Mouse (Mus musculus): ENCODE measurements at regions not wholly inside any gene's neighbourhood (a gene's known extent, or its start where the extent isn't known, plus 50 kb on each side); places are given as distances from the start of the nearest gene placed in this dataset.

GRCm38 (mm10) chr17:52195804-52196203 is 362.7 kb upstream of the Satb1 start:
- DNase-seq (ENCODE audit: low spot score): no peak

GRCm38 (mm10) chr17:52191064-52191682 is 358.1 kb upstream of the Satb1 start:
- DNase-seq (ENCODE audit: low spot score): no peak

- no peak for DNase-seq (ENCODE audit: low spot score)
Measured at GRCm38 (mm10) chr17:52182706-52183105, 349.6 kb upstream of the Satb1 start.

DNA sequence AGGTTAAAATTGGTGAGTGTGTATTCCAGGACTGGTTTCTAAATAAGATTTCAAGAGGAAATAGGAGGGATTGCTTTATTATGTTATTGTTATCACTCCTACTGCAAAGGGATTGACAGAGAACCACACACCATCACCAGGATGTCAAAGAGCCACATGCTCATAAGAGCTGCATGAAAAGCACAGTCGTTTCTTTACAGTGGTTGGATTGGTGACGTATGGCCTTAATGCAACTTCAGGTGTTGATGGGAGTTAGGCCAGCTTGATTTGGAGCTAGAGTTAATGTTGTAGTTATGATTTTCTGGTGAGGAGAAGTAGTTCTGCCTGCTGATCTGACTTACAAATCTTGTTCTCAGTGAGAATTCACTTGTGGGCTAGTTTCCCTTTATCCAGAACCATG is 344.9 kb upstream of the Satb1 start:
- DNase-seq (ENCODE audit: low spot score): no peak

DNA sequence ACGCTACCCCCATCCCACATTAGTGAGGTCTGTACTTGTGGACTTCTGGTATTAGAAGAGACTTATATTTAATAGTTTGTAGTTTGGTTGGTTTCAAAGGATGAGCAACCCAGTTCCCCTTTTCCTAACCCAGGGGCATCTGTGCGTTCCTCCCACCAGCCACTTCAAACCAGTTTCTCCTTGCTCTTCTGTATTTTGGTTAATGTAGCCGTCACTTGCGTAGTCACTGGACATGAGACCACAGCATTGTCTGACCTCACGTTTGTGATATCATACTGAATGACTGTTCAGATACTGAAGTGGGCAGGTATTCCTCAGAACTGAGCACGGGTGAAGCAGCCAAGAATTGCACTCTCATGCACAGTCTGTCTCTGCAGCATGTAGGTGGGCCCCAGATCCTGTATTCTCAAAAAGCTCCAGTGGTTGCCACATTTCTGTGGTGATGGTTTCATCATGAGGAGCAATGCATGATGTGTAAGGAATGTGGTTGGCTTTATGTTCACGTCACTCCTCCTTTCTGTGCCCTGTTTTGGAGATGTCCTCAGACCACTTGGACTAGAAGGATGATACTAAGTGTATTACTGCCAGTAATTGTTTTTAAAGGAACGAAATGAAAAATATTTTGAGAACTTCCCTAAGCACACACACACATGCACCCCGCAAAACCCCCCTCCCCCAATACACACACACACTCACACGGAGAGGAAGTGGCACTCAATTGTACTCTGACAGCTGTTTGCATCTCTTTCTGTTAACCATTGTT is 335.2 kb upstream of the Satb1 start:
- DNase-seq (ENCODE audit: low spot score): no peak

- DNase-seq (ENCODE audit: low spot score): no peak
Measured at GRCm38 (mm10) chr17:52167658-52168057, 334.6 kb upstream of the Satb1 start.

GRCm38 (mm10) chr17:52165891-52166485 is 332.9 kb upstream of the Satb1 start:
- DNase-seq (ENCODE audit: low spot score): no peak

GRCm38 (mm10) chr17:52162559-52163397 is 329.7 kb upstream of the Satb1 start:
- DNase-seq (ENCODE audit: low spot score): no peak

DNA sequence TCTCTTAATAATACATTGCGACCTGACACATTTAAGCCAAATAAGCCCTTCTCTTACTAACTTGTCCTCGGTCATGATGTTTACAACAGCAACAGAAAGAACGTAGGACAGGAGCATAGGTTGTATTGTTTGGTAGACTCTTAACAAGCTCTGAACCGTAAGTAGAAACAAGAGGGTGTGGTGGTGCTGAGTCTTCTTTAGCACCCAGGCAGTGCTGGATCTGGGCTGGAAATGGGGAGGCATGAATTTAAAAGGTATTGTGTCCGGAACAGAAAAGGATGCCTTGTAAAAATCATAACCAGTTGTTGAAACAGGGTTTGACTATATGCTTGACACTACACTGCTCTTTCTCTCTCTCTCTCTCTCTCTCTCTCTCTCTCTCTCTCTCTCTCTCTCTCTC is 317.4 kb upstream of the Satb1 start:
- no peak for DNase-seq (ENCODE audit: low spot score)

DNA sequence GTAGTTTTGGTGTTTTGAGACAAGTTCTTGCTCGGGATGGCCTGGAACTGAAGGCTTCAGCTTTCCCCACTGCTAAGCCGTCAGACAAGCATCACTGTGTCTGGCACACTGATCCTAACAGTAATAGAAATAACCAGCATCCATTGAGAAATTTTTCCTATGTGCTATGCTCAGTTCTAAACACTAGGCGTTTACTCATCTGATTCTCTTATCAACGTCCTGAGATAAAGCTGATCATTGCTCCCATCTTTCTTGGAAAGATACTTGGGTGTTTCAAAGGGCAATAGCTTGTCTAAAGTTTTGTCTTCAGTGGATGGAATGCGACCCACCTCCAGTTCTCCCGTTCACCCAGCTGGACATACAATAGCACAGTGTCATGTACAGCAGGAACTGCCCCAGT is 316.7 kb upstream of the Satb1 start:
- no peak for DNase-seq (ENCODE audit: low spot score)

GRCm38 (mm10) chr17:52149068-52149467 is 316.0 kb upstream of the Satb1 start:
- no peak for DNase-seq (ENCODE audit: low spot score)

DNA sequence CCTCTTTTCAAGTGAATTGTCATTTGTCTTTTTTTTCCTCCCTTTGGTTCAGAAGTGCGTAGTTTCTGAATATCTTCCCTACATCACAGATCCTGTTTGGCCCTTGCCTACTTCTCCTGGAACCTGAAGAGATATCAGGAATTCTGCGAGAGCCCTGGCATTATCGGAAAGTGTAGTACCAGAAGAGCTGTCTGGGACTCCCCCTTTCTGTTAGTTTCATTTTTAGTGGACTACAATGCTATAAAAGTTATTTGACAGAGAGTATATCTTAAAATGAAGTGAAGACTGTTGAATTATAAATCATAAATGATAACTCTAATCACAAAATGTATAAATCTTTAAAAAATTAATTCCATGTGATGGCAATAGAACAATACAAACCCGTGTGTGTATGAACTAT is 270.8 kb upstream of the Satb1 start:
- DNase-seq (ENCODE audit: low spot score): no peak

DNA sequence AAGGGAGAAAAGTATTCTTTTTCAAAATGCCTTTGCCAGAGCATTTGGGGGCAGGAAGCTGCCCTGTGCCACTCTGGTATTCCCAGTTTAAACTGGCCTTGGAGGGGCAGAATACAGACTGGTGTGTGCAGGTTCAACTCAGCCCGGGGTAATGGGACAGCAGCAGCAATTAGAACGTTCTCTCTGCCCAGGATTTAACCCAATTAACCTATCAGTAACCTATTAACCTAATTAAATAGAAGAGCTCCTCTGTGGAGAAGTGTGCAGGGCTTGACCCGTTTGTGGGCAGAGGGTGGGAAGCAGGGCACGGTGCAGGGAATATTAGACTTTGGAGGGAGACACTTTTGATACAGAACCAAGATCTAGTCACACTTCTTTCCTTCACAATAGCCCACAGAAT is 252.7 kb upstream of the Satb1 start:
- no peak for DNase-seq (ENCODE audit: low spot score)

- DNase-seq (ENCODE audit: low spot score): no peak
Measured at GRCm38 (mm10) chr17:52084455-52084854, 251.4 kb upstream of the Satb1 start.

- no peak for DNase-seq (ENCODE audit: low spot score)
Measured at GRCm38 (mm10) chr17:52079316-52079715, 246.2 kb upstream of the Satb1 start.

GRCm38 (mm10) chr17:52078496-52078895 is 245.4 kb upstream of the Satb1 start:
- DNase-seq (ENCODE audit: low spot score): no peak

DNA sequence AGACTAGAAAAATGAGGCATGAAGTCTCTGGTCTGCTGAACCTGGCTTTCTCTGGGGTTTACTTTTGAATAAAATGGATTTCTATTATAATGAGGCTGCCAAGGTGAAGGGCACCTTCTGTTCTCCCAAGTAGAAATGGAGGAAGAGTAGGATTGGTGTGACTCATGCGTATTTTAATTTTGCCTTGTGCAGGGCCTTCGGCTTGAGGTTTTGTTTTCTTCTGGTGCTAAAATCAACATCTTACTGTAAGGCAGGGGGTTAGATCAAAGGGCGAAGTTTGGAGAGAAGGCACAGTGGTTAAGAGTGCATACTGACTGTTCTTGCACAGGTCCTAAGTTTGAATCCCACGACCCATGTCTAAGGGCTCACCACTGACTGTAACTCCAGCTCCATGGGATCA is 244.9 kb upstream of the Satb1 start:
- no peak for DNase-seq (ENCODE audit: low spot score)

DNA sequence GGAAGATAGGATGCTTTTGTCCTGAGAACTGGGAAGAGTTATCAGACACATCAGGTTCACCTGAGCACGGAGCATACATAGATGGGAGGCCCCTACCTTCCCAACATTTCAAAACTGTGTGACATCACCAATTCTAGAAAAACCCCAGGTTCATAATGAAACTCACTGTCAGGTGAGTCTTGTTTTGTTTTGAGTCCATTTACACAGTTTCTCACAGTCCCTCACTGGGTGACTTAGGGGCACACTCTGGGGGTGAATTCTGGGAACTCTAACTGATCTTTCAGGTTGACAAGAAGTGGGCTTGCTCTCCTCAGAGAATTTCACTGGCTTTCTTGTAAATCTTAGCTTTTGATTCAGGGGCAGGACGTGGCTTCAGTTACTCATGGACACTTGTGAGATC is 243.7 kb upstream of the Satb1 start:
- no peak for DNase-seq (ENCODE audit: low spot score)

GRCm38 (mm10) chr17:52067721-52068120 is 234.6 kb upstream of the Satb1 start:
- DNase-seq (ENCODE audit: low spot score): no peak

- DNase-seq (ENCODE audit: low spot score): no peak
Measured at GRCm38 (mm10) chr17:52064618-52065017, 231.5 kb upstream of the Satb1 start.

GRCm38 (mm10) chr17:52063121-52063520 is 230.0 kb upstream of the Satb1 start:
- no peak for DNase-seq (ENCODE audit: low spot score)

- DNase-seq (ENCODE audit: low spot score): no peak
Measured at GRCm38 (mm10) chr17:52062096-52062665, 229.1 kb upstream of the Satb1 start.
